Mouse (Mus musculus) adipose tissue, adult 10 weeks (tissue): ENCODE results near the gene Gm20825. TPM values are rescaled to one million over a fixed set of nuclear protein-coding genes. Genes with fewer than 3 reads are reported as not detected.

Source experiments
- polyA plus RNA-seq: library from polyadenylated mRNA; stranded (reverse); fragments of 350-450 nt; fragmentation: Illumina TruSeq; extraction: RNeasy Lipid Tissue Mini Kit (QIAGEN cat#74804); gene quantifications from one replicate; pipeline ENCODE4 v1.2.3, GENCODE M21; 2014; ENCODE audit warnings: low read depth, low replicate concordance

Gm20825 gene
- polyA plus RNA-seq: 0.40 TPM

DNA sequence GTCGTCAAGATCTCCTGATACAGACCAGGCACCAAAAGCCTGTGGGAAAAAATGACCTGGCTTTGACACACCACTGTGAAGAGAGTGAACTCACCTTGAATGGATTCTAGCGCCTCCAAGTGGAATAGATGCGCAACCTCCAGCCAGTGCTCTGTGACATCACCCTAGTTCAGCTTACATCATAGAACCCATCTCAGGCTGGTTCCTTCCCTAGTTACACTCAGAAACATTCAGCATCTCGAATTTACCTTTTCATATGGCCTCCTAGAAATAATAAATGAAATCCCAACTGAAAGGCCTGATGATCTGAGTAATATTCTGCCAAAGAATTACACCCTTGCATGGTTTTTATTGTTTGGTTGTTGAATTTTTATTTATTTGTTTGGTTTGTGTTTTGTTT lies at the start of gene Gm20825:
Gm20825 (minus strand) TSS at position 101 of the 400 bp plus-strand sequence.

Other genes starting within 250 kb of the Gm20825 start
- gene Gm29049, start 74.3 kb downstream of the Gm20825 start, polyA plus RNA-seq: not detected
- not detected for gene Gm20824, start 186.4 kb upstream of the Gm20825 start, polyA plus RNA-seq